Comparison of ENCODE assay signal across 11 mouse cellular contexts in genomic region chr13:44282731-44283571, GRCm38 (mm10).
DNase-seq lines count a peak whose midpoint lies in the region; ATAC-seq and TF ChIP-seq lines count a peak whose summit lies in the region.
"Had no signal": no experiment of that assay in that cellular context is flagged by ENCODE, and none has a peak within 500 bp of the region (broad histone marks: within the 10 kb centered on the region; RNA-seq: fewer than 3 reads in every experiment).

No protein-coding gene starts in this region.

- H3K36me3 ChIP-seq in forebrain, embryonic 14.5 days (ENCODE audit: control insufficient read depth, insufficient read depth, low read length) = no peaks in the 10 kb centered on the region
- H3K36me3 ChIP-seq in forebrain, embryonic 12.5 days (replicated peaks) = no peaks in the 10 kb centered on the region
- H3K36me3 ChIP-seq in kidney, embryonic 16.5 days (ENCODE audit: insufficient read depth, low read length) = no peaks in the 10 kb centered on the region
- H3K36me3 ChIP-seq in stomach, embryonic 16.5 days (ENCODE audit: control insufficient read depth, insufficient read depth, low read length) = no peaks in the 10 kb centered on the region
- no peaks in the 10 kb centered on the region for H3K36me3 ChIP-seq in stomach, postnatal 0 days (ENCODE audit: control insufficient read depth, insufficient read depth, low read length)
- H3K36me3 ChIP-seq: embryonic facial prominence, embryonic 13.5 days; stomach, embryonic 15.5 days had no signal

- WGBS in forebrain, embryonic 14.5 days = 63% methylated on average over 16 of the region's 16 CpGs
- 76% methylated on average over 16 of the region's 16 CpGs for WGBS in forebrain, embryonic 12.5 days
- 65% methylated on average over 16 of the region's 16 CpGs for WGBS in kidney, embryonic 16.5 days
- 45% methylated on average over 16 of the region's 16 CpGs for WGBS in stomach, embryonic 16.5 days
- 47% methylated on average over 16 of the region's 16 CpGs for WGBS in stomach, postnatal 0 days

- H3K27me3 ChIP-seq in forebrain, embryonic 14.5 days (replicated peaks; ENCODE audit: control insufficient read depth, insufficient read depth, low read length) = no peaks in the 10 kb centered on the region
- no peaks in the 10 kb centered on the region for H3K27me3 ChIP-seq in forebrain, embryonic 12.5 days
- no peaks in the 10 kb centered on the region for H3K27me3 ChIP-seq in kidney, embryonic 16.5 days (ENCODE audit: insufficient read depth, low read length)
- H3K27me3 ChIP-seq in stomach, embryonic 16.5 days (ENCODE audit: control insufficient read depth, insufficient read depth, low read length) = no peaks in the 10 kb centered on the region
- no peaks in the 10 kb centered on the region for H3K27me3 ChIP-seq in stomach, postnatal 0 days (ENCODE audit: control insufficient read depth, insufficient read depth, low read length)
- H3K27me3 ChIP-seq: megakaryocyte, embryonic 14.5 days; stomach, embryonic 15.5 days had no signal

- no peak overlapping the region for H3K4me3 ChIP-seq in forebrain, embryonic 14.5 days (ENCODE audit: low read depth, low read length)
- H3K4me3 ChIP-seq in forebrain, embryonic 12.5 days (replicated peaks) = no peak overlapping the region
- no peak overlapping the region for H3K4me3 ChIP-seq in kidney, embryonic 16.5 days (ENCODE audit: low read length)
- no peak overlapping the region for H3K4me3 ChIP-seq in stomach, embryonic 16.5 days (replicated peaks; ENCODE audit: low read length)
- H3K4me3 ChIP-seq in stomach, postnatal 0 days (ENCODE audit: low read depth, low read length) = no peak overlapping the region
- H3K4me3 ChIP-seq: embryonic facial prominence, embryonic 13.5 days; megakaryocyte, embryonic 14.5 days; stomach, embryonic 15.5 days had no signal

- DNase-seq in forebrain, embryonic 14.5 days (ENCODE audit: low spot score) = peak; percentile 71
- peak; percentile 49 to 60 for DNase-seq in kidney, postnatal 4 days
- DNase-seq in stomach, postnatal 0 days (ENCODE audit: low spot score) = no peak
- no peak for DNase-seq in thymus, postnatal 10 days (ENCODE audit: low spot score in 2 of 2)
- no peak for DNase-seq in adipocyte (ENCODE audit: low spot score)

- TF ChIP-seq CTCF in stomach, postnatal 0 days (IDR thresholded peaks at IDR 0.05; ENCODE audit: low read depth) = no peak

- no peak for TF ChIP-seq EP300 in stomach, postnatal 0 days (optimal IDR thresholded peaks at IDR 0.05)

- H3K4me1 ChIP-seq in forebrain, embryonic 14.5 days (ENCODE audit: control insufficient read depth, insufficient read depth, low read length) = peaks cover 4% of the 10 kb centered on the region
- H3K4me1 ChIP-seq in forebrain, embryonic 12.5 days = no peaks in the 10 kb centered on the region; the same call in none of the 2 replicates
- H3K4me1 ChIP-seq in kidney, embryonic 16.5 days (ENCODE audit: insufficient read depth, low read length) = peaks cover 8% of the 10 kb centered on the region; the same call in 1 of the 2 replicates
- peaks cover 14% of the 10 kb centered on the region for H3K4me1 ChIP-seq in stomach, embryonic 16.5 days (ENCODE audit: control insufficient read depth, insufficient read depth, low read length)
- H3K4me1 ChIP-seq in stomach, postnatal 0 days (replicated peaks; ENCODE audit: control insufficient read depth, insufficient read depth) = no peaks in the 10 kb centered on the region
- H3K4me1 ChIP-seq: stomach, embryonic 15.5 days had no signal

- no peaks in the 10 kb centered on the region for H3K9me3 ChIP-seq in forebrain, embryonic 14.5 days (replicated peaks; ENCODE audit: control insufficient read depth, low read length)
- no peaks in the 10 kb centered on the region for H3K9me3 ChIP-seq in forebrain, embryonic 12.5 days
- 0 out of 2 replicates have a peak, but pooled peaks cover 4% of the 10 kb centered on the region for H3K9me3 ChIP-seq in kidney, embryonic 16.5 days (ENCODE audit: low read length)
- H3K9me3 ChIP-seq in stomach, embryonic 16.5 days (replicated peaks; ENCODE audit: control insufficient read depth, low read length) = no peaks in the 10 kb centered on the region
- no peaks in the 10 kb centered on the region for H3K9me3 ChIP-seq in stomach, postnatal 0 days (ENCODE audit: control insufficient read depth, low read length)
- H3K9me3 ChIP-seq: embryonic facial prominence, embryonic 13.5 days; megakaryocyte, embryonic 14.5 days; stomach, embryonic 15.5 days had no signal

- no peak overlapping the region; the same call in 1 of the 2 replicates for H3K9ac ChIP-seq in forebrain, embryonic 14.5 days (ENCODE audit: low read length)
- no peak overlapping the region for H3K9ac ChIP-seq in forebrain, embryonic 12.5 days
- no peak overlapping the region for H3K9ac ChIP-seq in kidney, embryonic 16.5 days (replicated peaks; ENCODE audit: low read length)
- no peak overlapping the region for H3K9ac ChIP-seq in stomach, embryonic 16.5 days (ENCODE audit: low read length)
- H3K9ac ChIP-seq in stomach, postnatal 0 days (ENCODE audit: low read length) = no peak overlapping the region
- H3K9ac ChIP-seq: embryonic facial prominence, embryonic 13.5 days; stomach, embryonic 15.5 days had no signal

- no peak overlapping the region for H3K4me2 ChIP-seq in forebrain, embryonic 14.5 days (ENCODE audit: low read length)
- H3K4me2 ChIP-seq in forebrain, embryonic 12.5 days = no peak overlapping the region
- H3K4me2 ChIP-seq in kidney, embryonic 16.5 days (replicated peaks; ENCODE audit: low read depth, low read length) = no peak overlapping the region
- H3K4me2 ChIP-seq in stomach, embryonic 16.5 days (ENCODE audit: low read depth, low read length) = no peak overlapping the region
- no peak overlapping the region for H3K4me2 ChIP-seq in stomach, postnatal 0 days (replicated peaks; ENCODE audit: low read depth)
- H3K4me2 ChIP-seq: embryonic facial prominence, embryonic 13.5 days; stomach, embryonic 15.5 days had no signal

- no peak overlapping the region for H3K27ac ChIP-seq in forebrain, embryonic 14.5 days (ENCODE audit: low read depth, low read length)
- H3K27ac ChIP-seq in forebrain, embryonic 12.5 days = no peak overlapping the region
- no peak overlapping the region for H3K27ac ChIP-seq in kidney, embryonic 16.5 days (ENCODE audit: low read length)
- peak overlapping the region; percentile 44; the same call in 1 of the 2 replicates for H3K27ac ChIP-seq in stomach, embryonic 16.5 days (ENCODE audit: low read length)
- H3K27ac ChIP-seq in stomach, postnatal 0 days (replicated peaks) = no peak overlapping the region
- H3K27ac ChIP-seq: embryonic facial prominence, embryonic 13.5 days; stomach, embryonic 15.5 days had no signal

- ATAC-seq in forebrain, embryonic 14.5 days = no peak; the same call in 1 of the 2 replicates
- ATAC-seq in forebrain, embryonic 12.5 days (ENCODE audit: low FRiP score) = no peak
- ATAC-seq in kidney, embryonic 16.5 days (ENCODE audit: low FRiP score, low TSS enrichment) = no peak
- ATAC-seq in stomach, embryonic 16.5 days (ENCODE audit: insufficient read depth, low FRiP score) = no peak
- no peak for ATAC-seq in stomach, postnatal 0 days (ENCODE audit: low FRiP score, low TSS enrichment)

Comparison
In these comparisons a context has a peak if more than half of its experiments do, and no peak if none do; other contexts are left out.
1. DNase-seq: peak in forebrain, embryonic 14.5 days (single experiment) and kidney, postnatal 4 days (2 of 2); none in stomach, postnatal 0 days (single experiment), thymus, postnatal 10 days (0 of 2) and adipocyte (single experiment).